Mouse (Mus musculus) spleen, postnatal 36 days (tissue): Measurements from ENCODE around the gene Slc25a30.
"Not testable (repeated sequence)": the region's sequence is repeated elsewhere in the genome, so short reads cannot be mapped to it uniquely, and the experiment has no call there.

Experiments used
- DNase-seq, 2 experiments: peaks; one replicate each; pipeline ENCODE4 v3.0.0; 2022; ENCODE audit warnings: low spot score in 2 of 2, mixed read lengths in 1 of 2

The Slc25a30 gene

GRCm38 (mm10) chr14:75793110-75793509 is 6.3 kb upstream of the Slc25a30 start:
- no peak for DNase-seq

GRCm38 (mm10) chr14:75791372-75791771 is 4.5 kb upstream of the Slc25a30 start:
- DNase-seq: no peak

GRCm38 (mm10) chr14:75790411-75790996 is 3.7 kb upstream of the Slc25a30 start:
- DNase-seq: no peak

GRCm38 (mm10) chr14:75789291-75789690 is 2.5 kb upstream of the Slc25a30 start:
- DNase-seq: no peak

GRCm38 (mm10) chr14:75787794-75788175 is 948 bp upstream of the Slc25a30 start:
- DNase-seq: no peak

- peak; percentile 44 to 53 for DNase-seq
These were observed 391 bp downstream of the Slc25a30 start for GRCm38 (mm10) chr14:75786424-75786867.

GRCm38 (mm10) chr14:75779913-75780312 is 6.9 kb downstream of the Slc25a30 start:
- no peak for DNase-seq

- DNase-seq: no peak
These were observed 10.2 kb downstream of the Slc25a30 start for GRCm38 (mm10) chr14:75776637-75777036.

- DNase-seq: no peak
These were observed 13.4 kb downstream of the Slc25a30 start for GRCm38 (mm10) chr14:75773431-75773830.

GRCm38 (mm10) chr14:75772407-75772806 is 14.4 kb downstream of the Slc25a30 start:
- DNase-seq: not testable (repeated sequence)

GRCm38 (mm10) chr14:75771101-75771501 is 15.7 kb downstream of the Slc25a30 start:
- no peak for DNase-seq

- DNase-seq: peak in 1 of 2 experiments; percentile 17
These were observed 17.5 kb downstream of the Slc25a30 start for GRCm38 (mm10) chr14:75769334-75769733.

- no peak for DNase-seq
These were observed 18.6 kb downstream of the Slc25a30 start for GRCm38 (mm10) chr14:75768275-75768608.

- DNase-seq: peak; percentile 39 to 43
These were observed 19.2 kb downstream of the Slc25a30 start for GRCm38 (mm10) chr14:75767492-75768274.

- peak; percentile 25 to 34 for DNase-seq
These were observed 25.6 kb downstream of the Slc25a30 start for GRCm38 (mm10) chr14:75761028-75761805.

GRCm38 (mm10) chr14:75758401-75758800 is 28.4 kb downstream of the Slc25a30 start:
- DNase-seq: no peak

- DNase-seq: no peak
These were observed 29.0 kb downstream of the Slc25a30 start for GRCm38 (mm10) chr14:75757821-75758220.

GRCm38 (mm10) chr14:75756971-75757370 is 29.9 kb downstream of the Slc25a30 start:
- DNase-seq: no peak

- DNase-seq: peak; percentile 97
These were observed 32.6 kb downstream of the Slc25a30 start, which contains the start of gene Cog3 for GRCm38 (mm10) chr14:75753991-75754817. Gene Cog3 (minus strand): TSS chr14:75754517.

- DNase-seq: no peak
These were observed 33.6 kb downstream of the Slc25a30 start for GRCm38 (mm10) chr14:75753206-75753605.

GRCm38 (mm10) chr14:75751040-75751439 is 35.8 kb downstream of the Slc25a30 start:
- DNase-seq: peak in 1 of 2 experiments; percentile 21
